Mouse (Mus musculus) G1E (cell line): ENCODE results near the gene Olfr1256. TPM values are rescaled to one million over a fixed set of nuclear protein-coding genes. Genes with fewer than 3 reads are reported as not detected.

Experiments
- ATAC-seq: 2 replicates; pipeline ENCODE4 v1.8.0; 2016; ENCODE audit warnings: mild to moderate bottlenecking; ENCODE audit not compliant: insufficient number of reproducible peaks, poor library complexity, low FRiP score, severe bottlenecking; ENCODE audit errors: extremely low read depth
- DNase-seq: peaks from one replicate; pipeline ENCODE4 v3.0.0; 2012; ENCODE audit warnings: low spot score
- H3K27me3 ChIP-seq: 2 replicates; pipeline ENCODE4 v1.6.1; 2012; ENCODE audit warnings: mild to moderate bottlenecking, low read length, inconsistent platforms; ENCODE audit not compliant: insufficient read depth
- H3K36me3 ChIP-seq: replicated peaks from 2 replicates; pipeline ENCODE3; 2012; ENCODE audit warnings: mild to moderate bottlenecking, inconsistent platforms
- H3K4me1 ChIP-seq: 2 replicates; pipeline ENCODE4 v1.6.1; 2012; ENCODE audit warnings: low read depth, low read length, inconsistent platforms, mixed read lengths; ENCODE audit not compliant: insufficient read depth
- H3K4me3 ChIP-seq: 2 replicates; pipeline ENCODE4 v1.5.1; 2012; ENCODE audit warnings: low read depth, mild to moderate bottlenecking, inconsistent platforms, low read length, moderate library complexity, mixed read lengths
- H3K9me3 ChIP-seq: replicated peaks from 2 replicates; pipeline ENCODE4 v1.6.1; 2012; ENCODE audit warnings: inconsistent platforms
- CTCF ChIP-seq: IDR thresholded peaks from 2 replicates; pipeline ENCODE4 v1.5.1; 2012; ENCODE audit warnings: low read depth, low read length, inconsistent platforms, mixed read lengths
- GATA1 ChIP-seq: IDR thresholded peaks from 2 replicates; pipeline ENCODE4 v1.6.1; 2012; ENCODE audit warnings: borderline replicate concordance, low read length, inconsistent platforms, mixed read lengths
- GATA2 ChIP-seq: IDR thresholded peaks from 2 replicates; pipeline ENCODE4 v1.6.1; 2012; ENCODE audit warnings: low read depth, low read length, inconsistent platforms, borderline replicate concordance
- POLR2AphosphoS5 ChIP-seq: IDR thresholded peaks from 2 replicates; pipeline ENCODE4 v1.6.1; 2012; ENCODE audit warnings: low read depth, low read length, inconsistent platforms; ENCODE audit not compliant: insufficient replicate concordance
- TAL1 ChIP-seq: conservative IDR thresholded peaks from 2 replicates; pipeline ENCODE4 v1.6.1; 2012; ENCODE audit warnings: low read depth, low read length, inconsistent platforms, mixed read lengths
- polyA plus RNA-seq: library from polyadenylated mRNA; stranded (reverse); fragments of >175 nt; gene quantifications from 2 replicates; pipeline ENCODE4 v1.2.3, GENCODE M21; 2012
- total RNA-seq, 2 experiments: library from RNA; stranded (forward) in 1 of 2; stranded (reverse) in 1 of 2; fragments of 200-1000 nt in 1 of 2; fragments of >200 nt in 1 of 2; fragmentation: Nextera tagmentation in 1 of 2; gene quantifications; 2 replicates each; pipeline ENCODE4 v1.2.3; 2014 to 2017

The Olfr1256 gene
- not detected in 2 replicates for total RNA-seq (2014; fragmentation: Nextera tagmentation)
- total RNA-seq (2017), result 0.06 and 0.11 TPM in 2 replicates
- polyA plus RNA-seq, result not detected in 2 replicates

DNA sequence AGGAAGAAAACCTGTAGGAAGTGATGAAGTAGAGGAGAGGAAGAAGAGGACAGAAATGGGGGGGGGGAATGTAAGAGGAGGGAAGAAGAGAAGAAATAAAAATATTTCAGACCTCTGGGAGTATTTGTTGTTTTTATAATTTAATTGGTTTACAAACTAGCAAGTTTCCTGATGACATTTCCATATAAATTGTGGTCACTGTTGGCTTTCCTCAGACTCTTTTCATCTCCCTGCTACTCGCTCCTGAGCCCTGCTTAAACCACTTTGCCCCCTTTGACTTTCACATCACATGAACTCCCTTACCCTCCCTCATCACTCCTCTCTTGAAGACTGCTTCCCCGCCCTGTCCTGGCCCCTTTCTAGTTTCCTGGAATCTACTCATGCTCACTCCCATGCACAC, at the start of gene Olfr1256:
Olfr1256 (minus strand) TSS at position 101 of the 400 bp plus-strand sequence.
- Histone ChIP-seq H3K9me3 (peaks cover 5% of the 10 kb centered on the region; the same call in 1 of the 2 replicates), H3K4me3 (no peak within 1 kb of the TSS), H3K27me3 (no peaks in the 10 kb centered on the region), H3K36me3 (no peaks in the 10 kb centered on the region), H3K4me1 (no peaks in the 10 kb centered on the region)
- no peak for DNase-seq
- TF ChIP-seq GATA1 (no peak), CTCF (no peak), POLR2AphosphoS5 (no peak), GATA2 (no peak), TAL1 (no peak)
- no peak for ATAC-seq

DNA sequence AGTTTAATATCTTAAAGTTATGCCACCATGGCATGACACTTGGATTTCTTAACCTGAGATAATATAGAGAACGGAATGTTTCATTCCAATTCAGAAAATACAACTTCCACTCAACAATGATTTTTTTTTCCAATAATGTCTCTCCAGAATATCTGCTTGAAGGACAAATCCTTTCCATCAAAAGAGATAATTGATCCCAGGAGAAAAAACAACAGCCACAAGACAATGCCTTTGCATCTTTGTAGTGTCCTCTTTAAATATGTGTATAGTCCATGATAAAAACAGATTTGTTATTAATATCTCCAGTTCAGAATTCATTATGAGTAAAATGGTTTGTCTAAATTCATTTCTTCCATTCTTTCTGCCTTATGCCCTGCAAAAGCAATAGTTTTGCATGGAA, 36.8 kb upstream of the Olfr1256 start, which contains the start of gene Olfr1257:
Olfr1257 (plus strand) TSS at position 301 of the 400 bp plus-strand sequence.
- DNase-seq, result no peak
- Histone ChIP-seq H3K36me3 (no peaks in the 10 kb centered on the region), H3K4me1 (no peaks in the 10 kb centered on the region), H3K4me3 (no peak within 1 kb of the TSS), H3K27me3 (no peaks in the 10 kb centered on the region), H3K9me3 (0 out of 2 replicates have a peak, but pooled peaks cover 2% of the 10 kb centered on the region)
- no peak for TF ChIP-seq TAL1
- TF ChIP-seq POLR2AphosphoS5, result no peak
- TF ChIP-seq GATA2, result no peak
- TF ChIP-seq GATA1, result no peak
- TF ChIP-seq CTCF, result no peak
- ATAC-seq, result no peak

DNA sequence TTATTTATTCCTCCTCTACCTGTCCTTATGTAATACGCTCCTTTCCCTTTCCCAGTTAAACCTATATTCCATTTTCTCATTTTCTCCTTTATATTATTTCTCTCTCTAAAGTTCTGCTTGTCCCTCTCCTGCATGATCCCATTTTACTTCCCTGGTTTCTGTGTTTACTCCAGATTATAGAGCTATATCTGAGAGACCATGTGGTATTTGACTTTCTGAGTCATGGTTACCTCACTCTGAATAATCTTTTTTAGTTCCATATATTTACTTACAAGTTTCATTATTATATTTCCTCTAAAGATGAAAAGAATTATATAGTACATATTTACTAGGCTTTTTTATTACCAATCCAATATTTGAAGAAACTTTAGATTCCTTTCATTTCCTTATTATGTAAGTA, 7.9 kb upstream of the Olfr1256 start:
- no peak for ATAC-seq
- Histone ChIP-seq H3K4me1 (no peaks in the 10 kb centered on the region), H3K9me3 (peaks cover 5% of the 10 kb centered on the region; the same call in 1 of the 2 replicates), H3K36me3 (no peaks in the 10 kb centered on the region), H3K4me3 (no peak overlapping the region), H3K27me3 (no peaks in the 10 kb centered on the region)
- DNase-seq, result no peak
- no peak for TF ChIP-seq GATA2
- no peak for TF ChIP-seq GATA1
- no peak for TF ChIP-seq POLR2AphosphoS5
- no peak for TF ChIP-seq TAL1
- TF ChIP-seq CTCF, result no peak

DNA sequence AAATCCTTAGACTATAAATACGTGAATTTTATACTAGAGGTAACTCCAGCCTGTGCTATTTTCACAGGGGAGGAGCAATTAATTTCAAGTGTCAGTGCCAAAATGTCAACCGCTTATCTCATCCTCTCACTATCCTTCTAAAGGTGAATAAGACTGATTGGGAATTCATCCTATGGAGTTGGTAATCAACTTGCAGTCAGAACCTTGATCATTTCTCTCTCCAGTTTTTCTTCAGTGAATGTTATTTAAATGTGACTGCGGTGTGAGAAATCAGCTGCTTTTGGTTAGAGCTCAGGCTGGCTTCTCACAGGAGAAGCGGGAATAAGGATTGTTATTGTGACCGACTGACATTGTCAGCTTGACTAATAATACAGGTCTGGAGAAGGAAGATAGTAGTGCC, 6.8 kb upstream of the Olfr1256 start, which contains the start of gene Olfr48:
Olfr48 (minus strand) TSS at position 101 of the 400 bp plus-strand sequence.
- H3K9me3 ChIP-seq, result peaks cover 5% of the 10 kb centered on the region; the same call in 1 of the 2 replicates

DNA sequence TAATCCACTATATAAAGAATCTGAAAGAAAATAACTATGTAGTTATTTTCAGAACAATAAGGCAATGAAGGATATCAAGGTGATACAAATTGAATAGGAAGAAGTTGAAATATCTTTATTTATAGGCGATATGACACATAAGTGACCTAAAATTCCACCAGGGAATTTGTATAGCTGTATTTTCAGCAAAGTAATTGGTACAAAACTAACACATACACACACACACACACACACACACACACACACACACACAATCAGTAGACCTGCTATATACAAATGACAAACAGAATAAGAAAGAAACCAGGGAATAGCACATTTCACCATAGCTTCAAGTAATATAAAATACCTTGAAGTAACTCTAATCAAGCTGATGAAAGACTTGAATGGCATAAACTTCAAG, 21.1 kb downstream of the Olfr1256 start:
- DNase-seq (no peak), ATAC-seq (no peak)
- H3K27me3 ChIP-seq, result no peaks in the 10 kb centered on the region
- no peaks in the 10 kb centered on the region for H3K36me3 ChIP-seq
- H3K4me3 ChIP-seq, result no peak overlapping the region
- no peak for TF ChIP-seq POLR2AphosphoS5
- no peak for TF ChIP-seq CTCF
- TF ChIP-seq GATA1, result no peak
- no peak for TF ChIP-seq TAL1
- no peak for TF ChIP-seq GATA2
- H3K9me3 ChIP-seq, result no peaks in the 10 kb centered on the region
- no peaks in the 10 kb centered on the region for H3K4me1 ChIP-seq

More for the DNA sequence above, 6.8 kb upstream of the Olfr1256 start, which contains the start of gene Olfr48:
- Histone ChIP-seq H3K36me3 (no peaks in the 10 kb centered on the region), H3K4me1 (no peaks in the 10 kb centered on the region), H3K27me3 (no peaks in the 10 kb centered on the region), H3K4me3 (no peak within 1 kb of the TSS)
- TF ChIP-seq POLR2AphosphoS5 (no peak), GATA2 (no peak), CTCF (no peak)
- ATAC-seq (no peak), DNase-seq (no peak)

DNA sequence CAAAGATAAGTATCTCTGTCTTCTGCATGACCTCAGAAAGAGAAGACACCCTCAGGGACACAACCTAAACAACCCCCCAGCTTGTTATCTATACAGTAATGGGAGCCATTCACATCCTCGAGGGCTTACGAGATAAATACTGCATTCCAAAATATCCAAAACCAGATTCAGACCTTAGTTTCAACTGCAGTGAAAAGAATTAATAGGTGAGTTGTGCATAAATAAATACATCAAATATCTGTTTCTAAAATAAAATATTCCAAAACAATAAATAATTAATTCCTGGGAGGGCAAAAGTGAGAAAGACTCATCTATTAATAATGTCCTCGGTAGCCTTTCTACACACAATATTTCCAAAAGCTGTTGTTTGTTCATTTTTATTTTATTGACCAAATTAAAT, 29.6 kb downstream of the Olfr1256 start, which contains the start of gene Olfr1255:
Olfr1255 (plus strand) TSS at position 301 of the 400 bp plus-strand sequence.
- ATAC-seq, result no peak
- Histone ChIP-seq H3K4me1 (no peaks in the 10 kb centered on the region), H3K4me3 (no peak within 1 kb of the TSS), H3K27me3 (no peaks in the 10 kb centered on the region), H3K9me3 (peaks cover 7% of the 10 kb centered on the region), H3K36me3 (no peaks in the 10 kb centered on the region)
- TF ChIP-seq POLR2AphosphoS5 (no peak), TAL1 (no peak), GATA2 (no peak), CTCF (no peak), GATA1 (no peak)
- DNase-seq, result no peak

DNA sequence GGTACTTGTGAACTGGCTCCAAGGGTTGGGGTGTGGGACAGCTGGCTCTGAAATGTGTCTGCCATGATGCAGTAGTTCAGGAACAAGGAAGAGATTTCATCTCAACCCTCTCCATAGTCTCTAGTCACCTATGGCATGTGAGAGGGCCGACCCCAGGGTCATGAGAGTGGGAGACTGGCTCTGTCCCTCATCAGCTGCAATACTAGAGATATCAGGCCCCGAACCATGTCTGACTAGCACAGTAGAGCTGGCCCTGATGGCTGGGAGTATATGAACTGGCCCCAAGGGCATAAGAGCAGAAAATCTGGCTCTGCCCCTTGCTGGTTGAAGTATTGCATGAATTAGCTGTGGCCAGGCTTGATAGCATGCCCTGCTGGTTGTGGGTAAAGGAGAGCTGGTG, 30.6 kb downstream of the Olfr1256 start:
- ATAC-seq (no peak), DNase-seq (no peak)
- Histone ChIP-seq H3K9me3 (peaks cover 10% of the 10 kb centered on the region), H3K36me3 (no peaks in the 10 kb centered on the region), H3K4me1 (no peaks in the 10 kb centered on the region), H3K4me3 (peak overlapping the region; percentile 7; the same call in 1 of the 2 replicates), H3K27me3 (no peaks in the 10 kb centered on the region)
- no peak for TF ChIP-seq GATA1
- no peak for TF ChIP-seq CTCF
- no peak for TF ChIP-seq POLR2AphosphoS5
- no peak for TF ChIP-seq GATA2
